Mouse (Mus musculus): ENCODE measurements around the gene Lrrc57. TPM values are rescaled to one million over a fixed set of nuclear protein-coding genes. Genes with fewer than 3 reads are reported as not detected.

Gene Lrrc57
- 1.3 and 1.9 TPM in 2 replicates for total RNA-seq (2015; ENCODE audit: low replicate concordance)
- 7.8 and 12.0 TPM in 2 replicates for total RNA-seq (2017; ENCODE audit: low replicate concordance)

DNA sequence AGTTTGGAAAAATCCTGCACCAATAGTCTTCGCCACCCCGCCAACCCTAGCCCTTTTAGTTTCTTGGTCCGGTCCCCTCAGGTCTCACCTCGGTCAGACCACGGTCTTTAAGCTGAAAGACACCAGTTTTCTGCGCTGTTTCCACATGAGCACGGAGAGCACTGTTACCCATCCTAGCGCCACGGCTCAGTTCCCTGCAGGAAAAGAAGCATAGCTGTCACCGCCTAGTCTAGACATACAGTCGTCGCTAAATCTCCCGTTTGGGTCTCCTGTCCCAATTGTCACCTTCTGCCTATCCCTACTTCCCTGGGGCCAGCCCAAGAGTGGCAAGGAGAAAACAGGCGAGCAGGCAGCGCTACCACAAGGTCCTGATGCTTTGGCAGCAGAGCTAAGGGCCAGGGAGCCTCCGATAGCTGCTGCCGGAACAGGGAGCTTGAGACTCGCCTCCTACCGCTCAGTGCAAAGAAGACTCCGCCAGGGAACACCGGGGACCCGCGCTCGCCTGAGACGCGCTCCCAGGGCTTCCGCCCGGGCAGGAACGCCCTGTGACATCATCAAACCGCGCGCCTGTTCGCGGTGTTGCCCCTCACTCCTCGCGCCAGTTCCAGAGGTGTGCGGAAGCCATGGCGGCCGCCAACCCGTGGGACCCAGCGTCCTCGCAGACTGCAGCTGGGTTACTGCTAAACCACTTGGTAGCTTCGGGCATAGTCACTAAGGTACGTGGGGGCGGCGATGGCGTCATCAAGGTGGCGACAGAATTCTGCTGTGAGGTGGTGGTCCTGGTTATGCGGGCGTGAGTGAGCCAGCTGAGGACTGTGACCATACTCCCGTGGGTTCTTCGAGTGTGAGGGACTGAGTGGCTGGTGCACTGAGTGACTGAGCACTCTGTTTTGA lies at the start of gene Lrrc57, which contains the start of gene Haus2:
Gene Lrrc57 (minus strand): TSS at position 691 of the 894 bp plus-strand sequence.
Gene Haus2 (plus strand): TSS at position 554 of the 894 bp plus-strand sequence.
- peak; percentile 90 for ATAC-seq (replicated peaks; ENCODE audit: low FRiP score, poor library complexity, severe bottlenecking)

DNA sequence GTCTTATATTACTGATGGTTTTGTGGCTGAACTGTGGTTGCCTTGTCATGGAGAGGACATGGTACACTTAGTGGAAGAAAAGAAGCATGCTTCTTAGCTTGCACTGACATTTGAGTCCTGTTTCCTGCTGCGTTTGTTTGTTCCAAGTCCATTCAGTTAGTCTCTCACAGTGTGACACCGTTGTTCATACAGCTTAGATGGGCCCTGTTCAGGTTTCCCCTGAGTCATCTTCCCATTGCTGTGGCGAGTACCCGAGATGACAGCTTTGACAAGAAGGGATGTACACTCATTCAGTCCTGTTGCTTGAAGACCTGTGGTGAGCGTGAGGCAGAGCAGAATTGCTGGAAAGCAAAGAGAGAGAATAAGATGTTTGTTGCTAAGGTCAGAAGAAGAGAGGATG lies 49.2 kb upstream of the Lrrc57 start:
- ATAC-seq (replicated peaks; ENCODE audit: low FRiP score, poor library complexity, severe bottlenecking), result no peak

GRCm38 (mm10) chr2:120656711-120657110 lies 47.4 kb upstream of the Lrrc57 start:
- ATAC-seq (replicated peaks; ENCODE audit: low FRiP score, poor library complexity, severe bottlenecking), result no peak

DNA sequence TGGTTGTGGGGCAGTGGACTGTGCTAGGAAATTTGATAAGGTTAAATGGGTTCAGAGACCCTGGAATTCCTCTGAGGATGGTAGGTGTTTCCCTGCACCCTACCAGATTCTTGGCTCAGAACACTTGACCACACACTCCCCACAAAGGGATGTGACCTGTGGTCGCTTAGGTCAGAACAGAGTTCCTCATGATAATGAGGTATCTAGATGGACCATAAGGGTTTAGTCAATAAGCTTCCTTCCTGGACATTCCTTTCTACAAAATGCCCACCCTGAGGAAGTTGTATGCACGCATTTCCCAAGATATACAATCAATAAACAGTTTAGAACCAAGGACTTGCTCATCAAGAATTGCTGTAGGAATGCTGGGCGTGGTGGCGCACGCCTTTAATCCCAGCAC lies 46.6 kb upstream of the Lrrc57 start:
- ATAC-seq (replicated peaks; ENCODE audit: low FRiP score, poor library complexity, severe bottlenecking), result no peak

DNA sequence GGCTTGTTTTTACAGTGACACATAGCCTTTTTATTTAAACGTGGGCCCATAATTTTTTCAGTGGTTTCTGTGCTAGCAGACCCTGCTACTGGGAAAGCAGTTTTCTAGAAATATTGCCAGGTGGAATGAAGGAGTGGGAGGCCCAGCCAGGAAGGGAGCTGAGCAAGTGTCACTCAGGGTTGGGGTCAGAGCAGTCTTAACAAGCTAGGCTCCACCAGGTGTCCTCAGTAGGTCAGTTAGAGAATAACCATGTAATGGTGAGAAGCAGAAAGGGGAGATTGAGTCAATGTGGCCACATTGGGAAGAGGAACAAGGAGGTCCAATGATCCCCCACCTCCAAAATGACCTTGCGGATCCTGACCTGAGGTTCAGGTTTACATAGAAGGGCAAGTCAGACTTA lies 45.4 kb upstream of the Lrrc57 start:
- ATAC-seq (replicated peaks; ENCODE audit: low FRiP score, poor library complexity, severe bottlenecking), result no peak

DNA sequence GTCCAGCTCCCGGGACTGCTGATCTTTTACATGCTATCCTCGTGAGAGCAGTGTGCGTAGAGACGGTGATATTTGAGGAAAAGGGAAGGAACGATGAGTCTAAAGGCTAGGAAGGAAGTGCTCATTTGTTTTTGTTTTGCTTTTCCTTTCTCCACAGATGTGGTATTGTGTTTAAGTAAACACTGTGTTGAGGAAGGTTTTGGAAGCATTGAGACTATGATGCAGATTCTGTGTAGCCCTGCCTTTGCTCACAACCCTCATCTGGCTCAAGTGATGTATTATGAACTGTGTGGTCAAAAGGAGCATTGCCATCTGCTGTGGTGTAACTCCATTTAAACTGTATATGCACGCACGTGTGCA lies 43.6 kb upstream of the Lrrc57 start:
- ATAC-seq (replicated peaks; ENCODE audit: low FRiP score, poor library complexity, severe bottlenecking), result no peak

DNA sequence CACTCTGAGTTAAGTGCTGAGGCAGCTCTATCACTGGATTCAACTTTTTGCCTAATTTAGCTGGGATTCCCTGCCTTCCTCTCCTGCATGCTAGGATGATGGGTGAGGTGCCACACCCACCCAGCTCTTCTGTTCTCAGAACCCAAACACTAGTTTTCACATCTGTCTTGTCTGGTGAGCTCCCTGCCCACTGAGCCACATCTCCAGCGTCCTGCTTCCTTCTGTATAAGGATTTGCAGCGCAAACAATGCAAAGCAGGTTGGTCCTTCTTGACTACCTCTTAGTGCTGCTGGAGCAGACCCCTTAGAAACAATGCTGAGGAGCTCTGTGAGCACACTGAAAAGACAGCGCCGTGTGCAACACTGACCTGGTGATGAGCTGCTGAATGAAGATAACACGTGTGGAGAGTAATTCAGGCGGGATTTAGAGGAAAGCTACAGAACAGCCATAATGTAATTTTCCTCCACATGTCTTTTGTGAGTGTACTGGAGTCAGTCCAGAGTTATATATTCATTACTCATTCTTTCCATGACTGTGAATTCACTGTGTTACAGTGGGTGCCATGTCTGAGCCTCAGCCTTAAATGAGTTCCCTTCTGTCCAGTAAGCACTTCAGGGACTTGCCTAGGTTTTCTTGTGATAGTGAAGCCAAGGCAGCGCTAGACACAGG lies 43.1 kb upstream of the Lrrc57 start:
- no peak for ATAC-seq (replicated peaks; ENCODE audit: low FRiP score, poor library complexity, severe bottlenecking)

GRCm38 (mm10) chr2:120646777-120647176 lies 37.5 kb upstream of the Lrrc57 start:
- no peak for ATAC-seq (replicated peaks; ENCODE audit: low FRiP score, poor library complexity, severe bottlenecking)

DNA sequence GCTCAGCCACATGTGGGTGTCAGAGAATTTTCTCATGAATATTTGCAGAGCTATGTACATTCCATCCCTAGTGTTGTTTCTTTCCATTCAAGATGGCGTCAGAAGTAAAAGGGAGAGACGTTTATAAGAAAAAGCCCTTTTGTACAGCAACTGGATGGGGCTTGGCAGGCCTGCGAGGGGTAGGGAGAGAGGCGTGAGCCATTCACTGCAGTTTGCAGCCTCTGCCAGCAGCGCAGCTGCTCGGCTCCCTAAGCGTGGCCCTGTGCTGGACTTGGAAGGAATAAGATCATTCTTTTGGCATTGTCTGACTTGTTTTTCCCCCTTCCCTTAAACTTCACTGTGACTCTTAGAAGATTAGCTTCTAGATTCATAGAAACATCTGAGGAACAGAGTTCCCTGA lies 34.5 kb upstream of the Lrrc57 start:
- ATAC-seq (replicated peaks; ENCODE audit: low FRiP score, poor library complexity, severe bottlenecking), result no peak

DNA sequence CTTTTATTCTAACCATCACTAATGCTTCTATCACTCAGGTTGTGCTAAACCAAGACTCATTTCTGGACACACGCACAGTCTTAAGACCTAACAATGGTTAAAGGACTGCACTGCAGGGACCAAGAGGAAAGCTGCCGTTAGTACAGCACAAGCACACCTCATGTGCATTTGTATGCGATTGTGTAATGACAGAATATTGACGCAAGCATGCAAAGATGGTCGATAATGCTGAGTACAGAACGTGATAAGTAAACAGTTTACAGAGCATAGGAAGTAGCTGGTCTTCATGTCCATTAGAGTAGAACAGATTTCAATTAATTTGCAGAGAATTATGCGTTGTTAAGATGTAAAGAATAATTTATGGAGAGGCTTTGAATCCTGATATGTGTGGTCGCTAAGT lies 31.5 kb upstream of the Lrrc57 start:
- ATAC-seq (replicated peaks; ENCODE audit: low FRiP score, poor library complexity, severe bottlenecking), result no peak

DNA sequence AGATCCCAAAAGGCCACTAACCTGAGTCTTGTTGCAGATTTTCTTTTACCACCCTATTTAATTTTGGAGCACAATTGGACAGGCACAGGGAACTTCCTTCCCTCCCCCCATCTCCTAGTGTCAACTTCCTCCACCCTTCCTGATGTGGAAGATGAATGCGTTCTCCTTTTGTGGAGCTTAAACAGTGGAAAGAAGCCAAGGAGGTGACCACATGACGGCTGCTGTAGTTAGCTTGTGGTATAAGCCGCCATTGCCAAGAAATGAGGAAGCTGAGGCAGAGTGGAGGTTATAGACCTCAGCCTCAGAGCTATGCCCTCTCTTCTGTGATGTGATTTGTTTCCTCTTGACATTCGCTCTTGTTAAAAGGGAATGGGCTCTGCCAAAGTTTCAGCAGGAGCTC lies 22.6 kb upstream of the Lrrc57 start:
- ATAC-seq (replicated peaks; ENCODE audit: low FRiP score, poor library complexity, severe bottlenecking), result no peak

GRCm38 (mm10) chr2:120631521-120631920 lies 22.2 kb upstream of the Lrrc57 start:
- no peak for ATAC-seq (replicated peaks; ENCODE audit: low FRiP score, poor library complexity, severe bottlenecking)

DNA sequence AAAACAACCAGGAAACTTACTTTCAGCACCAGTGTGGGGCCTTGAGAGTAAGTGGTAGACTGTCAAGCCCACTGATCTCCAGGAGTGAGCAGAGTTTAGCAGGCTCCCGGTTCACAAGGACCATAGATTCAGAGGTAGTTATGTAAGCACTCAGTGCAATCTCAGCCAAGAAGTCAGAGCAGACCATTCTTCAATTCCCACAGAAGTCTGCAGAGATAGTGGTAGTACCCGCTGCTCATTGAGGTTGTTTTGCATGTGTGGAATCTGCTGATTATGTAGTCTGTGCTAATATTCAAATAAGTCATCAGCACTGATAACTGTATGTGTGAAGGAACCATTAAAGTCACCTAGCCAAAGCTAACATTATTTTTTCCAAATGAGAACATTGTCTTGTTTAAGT lies 21.3 kb upstream of the Lrrc57 start:
- ATAC-seq (replicated peaks; ENCODE audit: low FRiP score, poor library complexity, severe bottlenecking), result no peak

DNA sequence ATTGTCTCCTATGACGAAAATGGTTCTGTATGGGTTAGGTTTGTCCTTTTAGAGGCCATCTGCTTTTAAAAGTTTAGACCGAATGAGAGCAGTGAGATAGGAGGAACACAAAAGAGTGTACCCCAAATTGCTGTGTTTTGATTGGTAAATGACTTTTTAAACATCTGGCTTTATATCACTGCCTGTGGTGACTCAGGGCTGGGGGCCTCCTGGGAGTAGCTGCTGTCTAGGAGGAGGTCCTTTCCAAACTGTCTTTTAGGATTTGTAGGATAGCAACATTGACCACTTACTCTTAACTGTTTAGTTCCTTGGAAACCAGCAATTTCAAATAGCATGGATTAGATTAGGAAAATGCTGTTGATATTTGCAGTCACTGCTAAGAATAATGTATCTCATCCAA lies 20.9 kb upstream of the Lrrc57 start:
- no peak for ATAC-seq (replicated peaks; ENCODE audit: low FRiP score, poor library complexity, severe bottlenecking)

- ATAC-seq (replicated peaks; ENCODE audit: low FRiP score, poor library complexity, severe bottlenecking), result peak; percentile 99
These were observed 19.8 kb upstream of the Lrrc57 start, which contains the start of gene Stard9 for GRCm38 (mm10) chr2:120628886-120629735. TSS of gene Stard9 (plus strand) at chr2:120629121.

GRCm38 (mm10) chr2:120628076-120628865 lies 19.0 kb upstream of the Lrrc57 start:
- ATAC-seq (replicated peaks; ENCODE audit: low FRiP score, poor library complexity, severe bottlenecking), result peak; percentile 34

DNA sequence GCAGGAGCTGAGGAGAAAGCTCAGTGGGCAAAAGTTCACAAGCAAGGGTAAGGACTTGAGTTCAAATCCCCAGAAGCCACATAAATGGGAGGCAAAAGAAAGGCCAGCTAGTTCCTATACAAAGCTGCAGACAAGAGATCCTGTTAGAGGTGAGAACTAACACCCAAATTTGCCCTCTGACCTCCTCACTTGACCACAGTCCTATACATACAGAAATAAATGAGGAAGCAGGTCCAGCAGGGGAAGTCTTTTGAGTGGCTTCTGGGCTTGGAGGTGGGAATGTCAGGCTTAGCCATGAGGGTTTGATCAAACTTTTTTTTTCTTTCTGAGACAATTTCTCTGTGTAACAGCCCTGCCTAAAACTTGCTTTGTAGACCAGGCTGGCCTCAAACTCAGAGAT lies 13.6 kb upstream of the Lrrc57 start:
- ATAC-seq (replicated peaks; ENCODE audit: low FRiP score, poor library complexity, severe bottlenecking), result no peak

- ATAC-seq (replicated peaks; ENCODE audit: low FRiP score, poor library complexity, severe bottlenecking), result no peak
These were observed 10.2 kb upstream of the Lrrc57 start for GRCm38 (mm10) chr2:120619538-120619937.
